ENCODE assay signal across 8 mouse cellular contexts in the genomic region with DNA sequence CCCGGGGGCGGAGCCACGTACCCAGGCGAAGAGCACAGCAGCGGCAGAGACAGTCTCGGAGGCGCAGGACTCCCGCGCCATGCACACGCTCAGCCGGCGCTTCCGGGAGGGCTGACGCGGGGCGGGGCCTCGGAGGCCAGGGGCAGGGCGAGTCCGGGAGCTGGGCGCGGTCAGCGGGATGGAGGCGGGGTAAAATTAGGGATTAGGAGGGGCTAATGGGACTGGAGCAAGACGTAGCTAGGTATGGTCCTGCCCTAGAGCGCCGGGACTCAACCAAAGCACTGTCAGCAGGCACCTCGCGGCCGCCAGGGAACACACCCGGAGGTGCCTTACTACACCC. TPM values are rescaled to one million over a fixed set of nuclear protein-coding genes. Genes with fewer than 3 reads are reported as not detected.
A peak's percentile ranks its signal among the peaks of the same experiment; 100 is the strongest.
DNase-seq lines count a peak whose midpoint lies in the region; ATAC-seq lines count a peak whose summit lies in the region.

A gene (minus strand): TSS at position 116 of the 340 bp plus-strand sequence.

- H3K9me3 ChIP-seq in hindbrain, embryonic 12.5 days (replicated peaks) = no peaks in the 10 kb centered on the region

- H3K4me3 ChIP-seq in hindbrain, embryonic 12.5 days = peak within 1 kb of the TSS; percentile 67

- under 1% methylated on average over 30 of the region's 30 CpGs for WGBS in hindbrain, embryonic 12.5 days

- 0 out of 2 replicates have a peak, but pooled peaks cover 2% of the 10 kb centered on the region for H3K36me3 ChIP-seq in hindbrain, embryonic 12.5 days

- peak within 1 kb of the TSS; percentile 81 for H3K27ac ChIP-seq in hindbrain, embryonic 12.5 days

- peak within 1 kb of the TSS; percentile 73 for H3K9ac ChIP-seq in hindbrain, embryonic 12.5 days

- peak; percentile 96 for ATAC-seq in hindbrain, embryonic 12.5 days (ENCODE audit: low FRiP score)

- H3K4me1 ChIP-seq in hindbrain, embryonic 12.5 days = peaks cover 10% of the 10 kb centered on the region

- peaks cover 6% of the 10 kb centered on the region; the same call in 1 of the 2 replicates for H3K27me3 ChIP-seq in hindbrain, embryonic 12.5 days

- H3K4me2 ChIP-seq in hindbrain, embryonic 12.5 days (replicated peaks) = peak within 1 kb of the TSS; percentile 85

- DNase-seq in T-cell, adult 2 months (ENCODE audit: low spot score) = peak; percentile 80
- DNase-seq in cerebellum, postnatal 10 days = peak; percentile 93 to 97
- DNase-seq in frontal cortex, postnatal 10 days (ENCODE audit: low spot score in 2 of 2) = peak; percentile 85 to 88
- peak; percentile 90 for DNase-seq in layer of hippocampus, postnatal 36 days
- peak; percentile 92 for DNase-seq in lung, postnatal 36 days
- peak; percentile 95 for DNase-seq in retina, postnatal 1 day
- DNase-seq in urinary bladder, postnatal 36 days (ENCODE audit: low spot score in 2 of 2) = peak; percentile 87 to 90

RNA-seq across cellular contexts. Expression of the gene that starts here (rescaled TPM):
- polyA plus RNA-seq in hindbrain, embryonic 12.5 days (2016; fragmentation: Nextera tagmentation; extraction: Ambion mirVana) = 18.9 and 20.3 TPM in 2 replicates
- total RNA-seq in layer of hippocampus, postnatal 36 days (2021) = 10 to 100 TPM; 42.4 to 45.4 TPM

Comparison
In these comparisons a context has a peak if more than half of its experiments do, and no peak if none do; other contexts are left out.
1. Peak in every context shown above with its lines: DNase-seq, ATAC-seq, H3K4me3 ChIP-seq and H3K27ac ChIP-seq.